Mouse (Mus musculus): ENCODE data around the gene Tbc1d24.

Tbc1d24 gene

DNA sequence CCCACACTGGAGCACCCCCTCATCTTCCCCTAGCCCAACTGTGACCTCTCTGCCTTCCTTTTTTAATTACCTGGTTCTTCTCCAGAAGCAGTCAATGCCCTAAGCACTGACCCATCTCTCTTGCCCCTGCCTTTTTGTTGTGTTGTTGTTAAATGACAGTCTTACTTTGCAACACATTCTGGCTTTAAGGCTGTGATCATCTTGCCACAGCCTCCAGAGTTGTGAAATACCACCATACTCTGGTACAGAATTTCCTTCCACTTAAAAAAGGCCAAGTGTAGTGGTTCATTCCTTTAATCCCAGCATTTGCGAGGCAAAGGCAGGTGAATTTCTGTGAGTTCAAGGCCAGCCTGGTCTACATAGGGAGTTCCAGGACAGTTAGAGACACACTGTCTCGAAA lies 14.4 kb downstream of the Tbc1d24 start:
- no peaks in the 10 kb centered on the region for H3K9me3 ChIP-seq (ENCODE audit: low read length)
- no peak overlapping the region for H3K4me3 ChIP-seq (replicated peaks; ENCODE audit: low read length)
- TF ChIP-seq CTCF (conservative IDR thresholded peaks at IDR 0.05; ENCODE audit: low read length), result no peak
- TF ChIP-seq NANOG (IDR thresholded peaks at IDR 0.05; ENCODE audit: borderline replicate concordance, low read length), result no peak
- TF ChIP-seq POU5F1 (IDR thresholded peaks at IDR 0.05; ENCODE audit: borderline replicate concordance, low read length), result no peak
- H3K36me3 ChIP-seq (ENCODE audit: insufficient read depth, low read length), result peaks cover 34% of the 10 kb centered on the region
- no peaks in the 10 kb centered on the region for H3K27me3 ChIP-seq (ENCODE audit: insufficient read depth, low read length)
- H3K4me1 ChIP-seq (replicated peaks; ENCODE audit: low read depth, low read length), result peaks cover 65% of the 10 kb centered on the region

DNA sequence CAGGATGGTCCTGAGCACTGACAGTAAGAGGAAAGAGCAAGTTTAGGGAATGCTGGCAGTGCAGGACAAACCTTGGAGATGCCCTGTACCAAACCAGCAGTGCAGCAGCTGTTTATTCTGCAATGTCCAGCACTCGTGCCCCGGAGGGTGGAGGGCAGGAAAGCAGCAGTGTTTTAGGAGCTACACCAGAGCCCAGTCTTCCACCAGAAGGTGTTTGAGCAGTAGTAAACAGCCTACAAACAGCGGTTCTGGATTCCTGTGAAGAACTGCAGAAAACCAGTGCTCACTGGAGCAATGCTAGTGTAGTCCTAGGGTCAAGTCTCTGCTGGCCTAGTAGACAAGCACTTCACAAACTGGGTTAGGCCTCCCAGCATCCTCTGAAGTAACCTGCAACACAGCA lies 31.1 kb downstream of the Tbc1d24 start:
- Histone ChIP-seq H3K4me1 (replicated peaks; ENCODE audit: low read depth, low read length) (peaks cover 39% of the 10 kb centered on the region), H3K4me3 (replicated peaks; ENCODE audit: low read length) (no peak overlapping the region), H3K27me3 (ENCODE audit: insufficient read depth, low read length) (no peaks in the 10 kb centered on the region), H3K36me3 (ENCODE audit: insufficient read depth, low read length) (peaks cover 15% of the 10 kb centered on the region), H3K9me3 (ENCODE audit: low read length) (no peaks in the 10 kb centered on the region)
- TF ChIP-seq CTCF (conservative IDR thresholded peaks at IDR 0.05; ENCODE audit: low read length) (no peak), NANOG (IDR thresholded peaks at IDR 0.05; ENCODE audit: borderline replicate concordance, low read length) (no peak), POU5F1 (IDR thresholded peaks at IDR 0.05; ENCODE audit: borderline replicate concordance, low read length) (no peak)

DNA sequence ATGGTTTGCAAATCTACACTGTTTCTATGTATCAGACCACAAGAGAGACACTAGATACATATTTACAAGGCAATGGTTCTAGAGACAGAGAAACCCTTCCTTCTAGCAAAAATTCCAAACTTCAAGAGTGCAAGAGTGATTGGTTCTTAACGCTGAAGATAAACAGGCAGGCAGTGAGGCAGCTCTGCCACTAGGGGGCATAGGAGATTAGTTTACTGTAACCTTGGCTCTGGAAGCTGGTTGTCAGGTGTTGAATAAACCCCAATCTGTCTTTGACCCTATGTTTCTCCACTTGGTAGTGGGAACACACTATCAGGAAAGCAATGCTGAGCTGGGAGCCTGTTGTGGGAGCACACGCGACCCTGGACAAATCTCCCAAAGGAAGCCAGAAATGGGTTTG lies 31.9 kb downstream of the Tbc1d24 start:
- Histone ChIP-seq H3K4me1 (replicated peaks; ENCODE audit: low read depth, low read length) (peaks cover 35% of the 10 kb centered on the region), H3K36me3 (ENCODE audit: insufficient read depth, low read length) (peaks cover 11% of the 10 kb centered on the region; the same call in 1 of the 2 replicates), H3K27me3 (ENCODE audit: insufficient read depth, low read length) (no peaks in the 10 kb centered on the region), H3K9me3 (ENCODE audit: low read length) (no peaks in the 10 kb centered on the region), H3K4me3 (replicated peaks; ENCODE audit: low read length) (no peak overlapping the region)
- TF ChIP-seq CTCF (conservative IDR thresholded peaks at IDR 0.05; ENCODE audit: low read length), result peak; percentile 93
- no peak for TF ChIP-seq POU5F1 (IDR thresholded peaks at IDR 0.05; ENCODE audit: borderline replicate concordance, low read length)

GRCm38 (mm10) chr17:24171738-24172137 lies 33.6 kb downstream of the Tbc1d24 start:
- no peak for TF ChIP-seq POU5F1 (IDR thresholded peaks at IDR 0.05; ENCODE audit: borderline replicate concordance, low read length)
- no peak for TF ChIP-seq NANOG (IDR thresholded peaks at IDR 0.05; ENCODE audit: borderline replicate concordance, low read length)
- TF ChIP-seq CTCF (conservative IDR thresholded peaks at IDR 0.05; ENCODE audit: low read length), result no peak
- peaks cover 21% of the 10 kb centered on the region for H3K36me3 ChIP-seq (ENCODE audit: insufficient read depth, low read length)
- H3K4me1 ChIP-seq (replicated peaks; ENCODE audit: low read depth, low read length), result peaks cover 52% of the 10 kb centered on the region
- no peaks in the 10 kb centered on the region for H3K27me3 ChIP-seq (ENCODE audit: insufficient read depth, low read length)
- no peaks in the 10 kb centered on the region for H3K9me3 ChIP-seq (ENCODE audit: low read length)
- H3K4me3 ChIP-seq (replicated peaks; ENCODE audit: low read length), result no peak overlapping the region

DNA sequence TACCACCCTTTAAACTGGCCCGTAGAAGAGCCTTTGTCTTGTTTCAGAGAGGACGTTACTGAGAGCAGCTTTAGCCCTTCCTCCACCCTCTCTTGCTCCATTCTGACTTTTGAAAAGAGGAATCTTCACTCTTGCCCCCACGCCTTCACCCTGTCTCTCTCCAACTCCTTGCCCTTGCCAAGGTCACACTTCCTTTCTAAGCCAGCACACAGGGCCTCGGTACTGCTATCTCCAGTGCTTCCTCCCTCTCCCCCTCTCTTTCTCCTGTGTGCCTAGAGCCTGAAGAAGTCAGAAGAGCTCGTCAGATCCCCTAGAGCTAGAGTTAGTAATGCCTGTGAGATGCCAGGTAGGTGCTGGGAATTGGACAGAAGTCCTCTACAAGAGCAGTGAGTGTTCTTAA lies 34.6 kb downstream of the Tbc1d24 start:
- H3K27me3 ChIP-seq (ENCODE audit: insufficient read depth, low read length), result no peaks in the 10 kb centered on the region
- peak overlapping the region; percentile 92 for H3K4me3 ChIP-seq (replicated peaks; ENCODE audit: low read length)
- H3K36me3 ChIP-seq (ENCODE audit: insufficient read depth, low read length), result peaks cover 24% of the 10 kb centered on the region
- H3K4me1 ChIP-seq (replicated peaks; ENCODE audit: low read depth, low read length), result peaks cover 59% of the 10 kb centered on the region
- no peak for TF ChIP-seq POU5F1 (IDR thresholded peaks at IDR 0.05; ENCODE audit: borderline replicate concordance, low read length)
- TF ChIP-seq NANOG (IDR thresholded peaks at IDR 0.05; ENCODE audit: borderline replicate concordance, low read length), result no peak
- no peak for TF ChIP-seq CTCF (conservative IDR thresholded peaks at IDR 0.05; ENCODE audit: low read length)
- H3K9me3 ChIP-seq (ENCODE audit: low read length), result no peaks in the 10 kb centered on the region

GRCm38 (mm10) chr17:24170125-24170524 lies 35.2 kb downstream of the Tbc1d24 start:
- H3K27me3 ChIP-seq (ENCODE audit: insufficient read depth, low read length), result no peaks in the 10 kb centered on the region
- H3K4me1 ChIP-seq (replicated peaks; ENCODE audit: low read depth, low read length), result peaks cover 65% of the 10 kb centered on the region
- no peaks in the 10 kb centered on the region for H3K9me3 ChIP-seq (ENCODE audit: low read length)
- H3K36me3 ChIP-seq (ENCODE audit: insufficient read depth, low read length), result peaks cover 30% of the 10 kb centered on the region
- TF ChIP-seq CTCF (conservative IDR thresholded peaks at IDR 0.05; ENCODE audit: low read length) (no peak), NANOG (IDR thresholded peaks at IDR 0.05; ENCODE audit: borderline replicate concordance, low read length) (no peak), POU5F1 (IDR thresholded peaks at IDR 0.05; ENCODE audit: borderline replicate concordance, low read length) (no peak)
- H3K4me3 ChIP-seq (replicated peaks; ENCODE audit: low read length), result peak overlapping the region; percentile 92

- TF ChIP-seq NANOG (IDR thresholded peaks at IDR 0.05; ENCODE audit: borderline replicate concordance, low read length) (no peak), CTCF (conservative IDR thresholded peaks at IDR 0.05; ENCODE audit: low read length) (no peak), POU5F1 (IDR thresholded peaks at IDR 0.05; ENCODE audit: borderline replicate concordance, low read length) (no peak)
- H3K4me3 ChIP-seq (replicated peaks; ENCODE audit: low read length), result peak within 1 kb of the TSS; percentile 92
- H3K4me1 ChIP-seq (replicated peaks; ENCODE audit: low read depth, low read length), result peaks cover 72% of the 10 kb centered on the region
- H3K36me3 ChIP-seq (ENCODE audit: insufficient read depth, low read length), result peaks cover 37% of the 10 kb centered on the region
- H3K27me3 ChIP-seq (ENCODE audit: insufficient read depth, low read length), result no peaks in the 10 kb centered on the region
- no peaks in the 10 kb centered on the region for H3K9me3 ChIP-seq (ENCODE audit: low read length)
Measured at GRCm38 (mm10) chr17:24169317-24170065, 35.9 kb downstream of the Tbc1d24 start, which contains the start of gene Atp6v0c. TSS of gene Atp6v0c (minus strand) at chr17:24169702.

DNA sequence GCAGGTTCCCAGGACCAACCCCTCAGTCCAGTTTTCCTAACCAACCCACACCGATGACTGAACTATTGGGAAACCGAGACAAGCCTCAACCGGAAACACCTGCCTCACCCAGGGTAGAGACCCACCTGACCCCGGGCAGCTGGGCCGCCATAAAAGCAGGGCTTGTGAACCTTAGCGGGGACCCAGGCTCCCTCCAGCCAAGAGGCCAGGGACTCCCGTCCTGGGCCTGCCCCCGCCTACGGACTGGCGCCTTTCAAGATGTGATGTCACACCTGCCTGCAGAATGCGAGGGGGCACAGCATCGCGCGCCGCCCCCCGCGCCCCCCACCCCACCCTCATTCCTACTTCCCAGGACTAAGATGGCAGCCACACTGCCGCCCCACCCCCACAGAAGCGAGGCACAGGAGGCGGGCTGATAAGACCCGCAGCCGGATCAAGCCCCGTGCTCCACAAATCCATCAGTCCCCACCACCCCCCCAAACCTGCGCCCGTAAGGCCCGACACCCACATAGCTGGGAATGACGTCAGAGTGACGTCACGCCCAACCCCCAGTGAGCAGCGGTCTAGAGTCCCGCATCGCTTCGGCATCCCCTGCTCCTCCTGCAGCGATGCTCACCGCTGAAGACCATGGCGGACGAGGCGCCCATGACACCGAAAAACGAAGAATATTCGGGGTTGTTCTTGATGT lies 36.6 kb downstream of the Tbc1d24 start:
- Histone ChIP-seq H3K9me3 (ENCODE audit: low read length) (no peaks in the 10 kb centered on the region), H3K36me3 (ENCODE audit: insufficient read depth, low read length) (peaks cover 39% of the 10 kb centered on the region), H3K4me3 (replicated peaks; ENCODE audit: low read length) (peak overlapping the region; percentile 92), H3K27me3 (ENCODE audit: insufficient read depth, low read length) (no peaks in the 10 kb centered on the region), H3K4me1 (replicated peaks; ENCODE audit: low read depth, low read length) (peaks cover 67% of the 10 kb centered on the region)
- no peak for TF ChIP-seq POU5F1 (IDR thresholded peaks at IDR 0.05; ENCODE audit: borderline replicate concordance, low read length)
- TF ChIP-seq CTCF (conservative IDR thresholded peaks at IDR 0.05; ENCODE audit: low read length), result no peak
- TF ChIP-seq NANOG (IDR thresholded peaks at IDR 0.05; ENCODE audit: borderline replicate concordance, low read length), result no peak

Measured in E14TG2a.4 (cell line).